Mouse (Mus musculus): ENCODE results near the gene Kcnq1.

GRCm38 (mm10) chr7:143467714-143468113 lies 361.6 kb downstream of the Kcnq1 start:
- TF ChIP-seq SIN3A (IDR thresholded peaks at IDR 0.05; ENCODE audit: low read length) (no peak), E2F4 (IDR thresholded peaks at IDR 0.05; ENCODE audit: borderline replicate concordance, low read depth, low read length) (no peak), POLR2A (IDR thresholded peaks at IDR 0.05; ENCODE audit: control insufficient read depth in 1 of 2, insufficient read depth in 1 of 2, low read depth in 1 of 2, low read length in 2 of 2, poor library complexity in 1 of 2) (no peak), TAL1 (IDR thresholded peaks at IDR 0.05; ENCODE audit: low read length) (no peak), POLR2AphosphoS5 (IDR thresholded peaks at IDR 0.05; ENCODE audit: borderline replicate concordance, low read depth, low read length) (no peak), KAT2A (conservative IDR thresholded peaks at IDR 0.05; ENCODE audit: low read depth, low read length) (no peak), JUND (IDR thresholded peaks at IDR 0.05; ENCODE audit: low read depth, low read length) (no peak), RCOR1 (IDR thresholded peaks at IDR 0.05; ENCODE audit: low read depth, low read length) (no peak), USF1 (IDR thresholded peaks at IDR 0.05; ENCODE audit: low read depth, low read length) (no peak), ZC3H11A (IDR thresholded peaks at IDR 0.05; ENCODE audit: low read depth, low read length) (no peak), CTCF (IDR thresholded peaks at IDR 0.05 in 2 of 3, conservative IDR thresholded peaks at IDR 0.05 in 1 of 3; ENCODE audit: control insufficient read depth in 1 of 3, insufficient read depth in 1 of 3, low read depth in 2 of 3, low read length in 3 of 3, poor library complexity in 1 of 3, severe bottlenecking in 1 of 3) (no peak)

All from MEL (cell line).